Mouse (Mus musculus) midbrain, embryonic 16.5 days (tissue): ENCODE results near the gene Wdr24. TPM values are rescaled to one million over a fixed set of nuclear protein-coding genes. Genes with fewer than 3 reads are reported as not detected.
A peak's percentile ranks its signal among the peaks of the same experiment; 100 is the strongest.

ENCODE experiments used
- ATAC-seq: fragments of 200-750 bp; cut with Nextera tagmentation; 2 replicates; pipeline ENCODE4 v1.8.0; 2017; ENCODE audit warnings: moderate TSS enrichment
- H3K27ac ChIP-seq: fragments of 300-500 bp; sonication (generic); 2 replicates; pipeline ENCODE4 v1.5.1; 2014; ENCODE audit warnings: mild to moderate bottlenecking, low read length, mixed read lengths
- H3K27me3 ChIP-seq: fragments of 300-500 bp; sonication (generic); 2 replicates; pipeline ENCODE4 v1.6.1; 2014; ENCODE audit warnings: low read depth, low read length, mixed read lengths; ENCODE audit not compliant: control insufficient read depth, insufficient read depth
- H3K36me3 ChIP-seq: fragments of 300-500 bp; sonication (generic); 2 replicates; pipeline ENCODE4 v1.6.1; 2014; ENCODE audit warnings: mild to moderate bottlenecking, low read length, moderate library complexity, mixed read lengths; ENCODE audit not compliant: control insufficient read depth, insufficient read depth
- H3K4me1 ChIP-seq: fragments of 300-500 bp; sonication (generic); 2 replicates; pipeline ENCODE4 v1.6.1; 2014; ENCODE audit warnings: mild to moderate bottlenecking, low read length, mixed read lengths; ENCODE audit not compliant: control insufficient read depth, insufficient read depth
- H3K4me2 ChIP-seq: fragments of 300-500 bp; sonication (generic); 2 replicates; pipeline ENCODE4 v1.6.1; 2014; ENCODE audit warnings: mild to moderate bottlenecking, low read length, mixed read lengths
- H3K4me3 ChIP-seq: fragments of 300-500 bp; sonication (generic); 2 replicates; pipeline ENCODE4 v1.5.1; 2014; ENCODE audit warnings: low read depth, mild to moderate bottlenecking, low read length, moderate library complexity, mixed read lengths
- H3K9ac ChIP-seq: fragments of 300-500 bp; sonication (generic); 2 replicates; pipeline ENCODE4 v1.6.1; 2014; ENCODE audit warnings: low read depth, low read length, mixed read lengths
- H3K9me3 ChIP-seq: fragments of 300-500 bp; sonication (generic); replicated peaks from 2 replicates; pipeline ENCODE4 v1.6.1; 2014; ENCODE audit warnings: mild to moderate bottlenecking, low read length, mixed read lengths; ENCODE audit not compliant: control insufficient read depth, poor library complexity, severe bottlenecking
- WGBS: fragments of 180-500 bp; shearing (Covaris S2); extraction: QIAGEN DNeasy Blood & Tissue Kit; methylation state at CpG from one replicate; pipeline ENCODE4 v1.1.7; 2014; 5-methylcytosine and 5-hydroxymethylcytosine counted together
- polyA plus RNA-seq: library from polyadenylated mRNA; unstranded; fragments of >200 nt; fragmentation: Nextera tagmentation; extraction: Ambion mirVana; gene quantifications from 2 replicates; pipeline ENCODE4 v1.2.1, GENCODE M21; 2015

Gene Wdr24
- polyA plus RNA-seq, 1 experiment from 2014 or later, result 32.7 TPM

DNA sequence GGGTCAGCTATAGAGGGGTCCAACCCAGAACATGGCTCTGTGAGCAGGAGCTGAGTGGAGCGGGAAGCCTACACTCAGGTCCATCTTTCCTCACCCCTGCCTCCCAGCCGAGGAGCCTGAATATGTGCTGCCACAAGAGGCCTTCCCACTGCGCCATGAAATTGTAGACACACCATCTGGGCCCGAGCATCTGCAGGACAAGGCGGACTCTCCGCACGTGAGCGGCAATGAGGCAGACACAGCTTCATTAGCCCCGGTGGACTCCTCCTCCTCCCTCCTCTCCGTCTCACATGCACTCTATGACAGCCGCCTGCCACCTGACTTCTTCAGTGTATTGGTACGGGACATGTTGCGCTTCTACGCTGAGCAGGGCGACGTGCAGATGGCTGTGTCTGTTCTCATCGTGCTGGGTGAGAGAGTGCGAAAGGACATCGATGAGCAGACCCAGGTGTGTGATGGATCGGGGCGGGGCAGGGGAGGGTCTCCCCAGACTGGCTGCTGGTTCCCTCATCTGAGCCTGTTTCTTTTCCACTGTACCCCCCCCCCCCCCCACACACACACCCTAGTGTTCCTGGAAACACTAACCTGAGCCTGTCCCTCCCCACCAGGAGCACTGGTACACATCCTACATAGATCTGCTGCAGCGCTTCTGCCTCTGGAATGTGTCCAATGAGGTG is 4.3 kb downstream of the Wdr24 start:
- H3K36me3 ChIP-seq, result peaks cover 25% of the 10 kb centered on the region
- H3K4me3 ChIP-seq, result no peak overlapping the region
- H3K9ac ChIP-seq, result no peak overlapping the region
- no peak for ATAC-seq
- no peaks in the 10 kb centered on the region for H3K9me3 ChIP-seq
- whole genome bisulfite sequencing, result 92% methylated on average over 22 of the region's 22 CpGs
- H3K4me1 ChIP-seq, result peaks cover 56% of the 10 kb centered on the region
- peak overlapping the region; percentile 97 for H3K4me2 ChIP-seq
- H3K27ac ChIP-seq, result peak overlapping the region; percentile 91; the same call in 1 of the 2 replicates
- H3K27me3 ChIP-seq, result no peaks in the 10 kb centered on the region

DNA sequence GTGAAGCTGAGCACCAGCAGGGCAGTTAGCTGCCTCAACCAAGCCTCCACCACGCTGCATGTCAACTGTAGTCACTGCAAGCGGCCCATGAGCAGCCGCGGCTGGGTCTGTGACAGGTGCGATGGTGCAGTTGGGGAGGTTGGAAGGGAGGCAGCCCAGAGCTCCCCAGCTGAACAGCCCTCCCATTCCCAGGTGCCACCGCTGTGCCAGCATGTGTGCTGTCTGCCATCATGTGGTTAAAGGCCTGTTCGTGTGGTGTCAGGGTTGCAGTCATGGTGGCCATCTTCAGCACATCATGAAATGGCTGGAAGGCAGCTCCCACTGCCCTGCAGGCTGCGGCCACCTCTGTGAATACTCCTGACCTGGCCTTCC is 4.8 kb downstream of the Wdr24 start:
- WGBS, result 90% methylated on average over 8 of the region's 8 CpGs
- ATAC-seq, result no peak

DNA sequence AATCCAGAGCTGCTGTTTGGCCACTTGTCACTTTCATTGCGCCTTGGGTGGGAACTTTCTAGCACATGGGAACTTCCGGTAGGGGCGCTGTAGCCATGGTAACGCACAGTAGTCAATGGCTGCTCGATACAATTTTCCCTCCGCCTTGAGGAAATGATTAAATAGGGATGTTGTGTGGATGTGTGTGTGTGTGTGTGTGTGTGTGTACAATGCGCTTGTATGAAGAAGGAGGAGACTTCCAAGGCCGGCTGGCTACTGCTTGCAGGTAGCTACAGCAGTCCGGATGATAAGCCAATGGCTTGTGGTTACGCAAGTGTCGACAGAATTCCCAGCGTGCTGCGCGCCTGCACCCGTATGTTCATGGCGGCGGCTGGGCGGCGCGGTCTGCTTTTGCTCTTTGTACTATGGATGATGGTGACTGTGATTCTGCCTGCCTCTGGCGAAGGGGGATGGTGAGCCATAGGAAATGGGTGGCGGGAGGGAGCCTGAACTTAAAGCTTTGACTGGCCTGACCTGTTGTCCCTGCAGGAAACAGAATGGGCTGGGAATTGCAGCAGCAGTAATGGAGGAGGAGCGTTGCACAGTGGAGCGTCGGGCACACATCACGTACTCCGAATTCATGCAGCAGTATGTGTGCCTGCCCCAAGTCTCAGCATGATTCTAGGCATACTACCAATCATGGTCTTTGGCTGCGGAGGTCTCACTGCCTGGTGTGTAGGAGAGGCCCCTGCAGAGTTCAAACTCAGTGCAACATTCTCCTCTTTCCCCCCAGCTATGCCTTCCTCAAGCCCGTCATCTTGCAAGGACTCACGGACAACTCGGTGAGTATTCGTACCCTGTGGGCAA is 5.5 kb downstream of the Wdr24 start, which contains the start of gene Jmjd8:
Jmjd8 (plus strand) TSS at position 156 of the 846 bp plus-strand sequence.
- no peaks in the 10 kb centered on the region for H3K9me3 ChIP-seq
- ATAC-seq, result peak; percentile 61
- H3K4me3 ChIP-seq, result peak within 1 kb of the TSS; percentile 56
- H3K27me3 ChIP-seq, result no peaks in the 10 kb centered on the region
- H3K27ac ChIP-seq, result peak within 1 kb of the TSS; percentile 91
- peaks cover 25% of the 10 kb centered on the region for H3K36me3 ChIP-seq
- peak within 1 kb of the TSS; percentile 78 for H3K9ac ChIP-seq
- WGBS, result under 1% methylated on average over 32 of the region's 32 CpGs
- H3K4me2 ChIP-seq, result peak within 1 kb of the TSS; percentile 97
- H3K4me1 ChIP-seq, result peaks cover 58% of the 10 kb centered on the region

More for the DNA sequence above, 4.8 kb downstream of the Wdr24 start:
- Histone ChIP-seq H3K27me3 (no peaks in the 10 kb centered on the region), H3K27ac (peak overlapping the region; percentile 91), H3K9ac (peak overlapping the region; percentile 78), H3K36me3 (peaks cover 25% of the 10 kb centered on the region), H3K4me3 (peak overlapping the region; percentile 56), H3K4me1 (peaks cover 56% of the 10 kb centered on the region), H3K9me3 (no peaks in the 10 kb centered on the region), H3K4me2 (peak overlapping the region; percentile 97)

DNA sequence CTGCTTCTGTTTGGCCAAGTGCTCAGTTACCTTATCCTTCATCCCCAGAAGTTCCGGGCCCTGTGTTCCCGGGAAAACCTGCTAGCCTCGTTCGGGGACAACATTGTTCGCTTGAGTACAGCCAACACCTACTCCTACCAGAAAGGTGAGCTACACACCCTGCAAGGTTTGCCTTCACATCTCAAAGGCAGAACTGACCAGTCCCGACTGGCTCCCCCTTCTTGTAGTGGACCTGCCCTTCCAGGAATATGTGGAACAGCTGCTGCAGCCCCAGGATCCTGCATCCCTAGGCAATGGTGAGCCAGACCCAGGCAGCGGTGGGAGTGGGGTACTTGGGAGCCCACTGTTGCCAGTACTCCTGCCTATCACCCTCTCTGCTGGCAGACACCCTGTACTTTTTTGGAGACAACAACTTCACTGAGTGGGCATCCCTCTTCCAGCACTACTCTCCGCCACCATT is 6.2 kb downstream of the Wdr24 start:
- ATAC-seq, result no peak
- Histone ChIP-seq H3K4me2 (peak overlapping the region; percentile 97), H3K27ac (peak overlapping the region; percentile 91), H3K9me3 (no peaks in the 10 kb centered on the region), H3K27me3 (no peaks in the 10 kb centered on the region), H3K9ac (peak overlapping the region; percentile 78), H3K4me3 (peak overlapping the region; percentile 56), H3K4me1 (peaks cover 58% of the 10 kb centered on the region), H3K36me3 (peaks cover 25% of the 10 kb centered on the region)
- 41% methylated on average over 8 of the region's 8 CpGs for WGBS

DNA sequence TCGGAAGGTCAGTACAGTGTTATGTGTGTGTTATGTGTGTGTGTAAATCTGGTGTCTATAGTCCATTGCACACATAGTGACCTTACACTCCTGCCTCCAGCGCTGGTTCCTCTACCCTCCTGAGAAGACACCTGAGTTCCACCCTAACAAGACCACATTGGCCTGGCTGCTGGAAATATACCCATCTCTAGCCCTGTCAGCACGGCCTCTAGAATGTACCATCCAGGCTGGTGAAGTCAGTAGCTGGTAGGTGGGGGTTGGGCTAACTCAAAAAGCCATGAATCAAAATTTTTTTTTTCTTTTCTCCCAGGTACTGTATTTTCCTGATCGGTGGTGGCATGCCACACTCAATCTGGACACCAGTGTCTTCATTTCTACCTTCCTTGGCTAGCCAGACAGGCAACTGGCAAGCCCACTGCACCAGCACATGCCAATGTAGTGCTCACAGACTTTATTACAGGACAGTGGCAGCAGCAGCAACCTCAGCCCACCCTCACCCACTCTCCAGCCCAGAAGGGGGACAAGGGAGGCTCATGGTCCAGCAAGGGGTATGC is 6.8 kb downstream of the Wdr24 start:
- Histone ChIP-seq H3K9me3 (no peaks in the 10 kb centered on the region), H3K4me1 (peaks cover 58% of the 10 kb centered on the region), H3K9ac (no peak overlapping the region; the same call in 1 of the 2 replicates), H3K36me3 (peaks cover 25% of the 10 kb centered on the region), H3K4me3 (peak overlapping the region; percentile 56; the same call in 1 of the 2 replicates), H3K27ac (no peak overlapping the region; the same call in 1 of the 2 replicates), H3K4me2 (peak overlapping the region; percentile 97), H3K27me3 (no peaks in the 10 kb centered on the region)
- ATAC-seq, result no peak
- WGBS, result 88% methylated on average over 4 of the region's 4 CpGs

DNA sequence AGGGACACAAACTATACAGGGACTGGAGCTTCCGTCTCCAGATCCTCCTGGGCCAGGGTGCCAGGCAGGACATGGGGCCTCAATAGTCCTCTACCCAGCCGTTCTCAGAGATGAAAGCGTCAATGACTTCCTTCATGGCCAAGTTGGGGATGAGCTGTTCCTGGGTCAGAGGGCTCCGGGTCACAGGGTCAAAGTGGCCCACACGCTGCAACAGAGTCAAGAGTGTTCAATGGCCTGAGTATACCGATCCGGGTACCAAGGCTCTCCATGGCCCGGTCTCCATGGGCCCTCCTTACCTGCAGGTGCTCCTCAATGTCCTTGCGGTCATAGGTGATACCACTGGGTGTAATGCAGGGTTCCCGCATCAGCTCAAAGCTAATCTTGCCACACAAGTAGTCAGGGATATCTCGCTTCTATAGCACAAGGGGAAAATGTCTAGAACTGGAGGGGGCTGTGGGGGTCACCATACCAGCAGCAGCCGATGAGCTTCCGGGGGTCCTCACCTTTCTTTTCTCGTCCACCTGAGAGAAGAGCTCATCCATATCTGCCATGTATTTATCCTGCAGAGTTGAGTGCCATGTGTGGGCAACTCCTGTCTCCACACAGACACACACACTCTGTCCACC is 7.5 kb downstream of the Wdr24 start:
- Histone ChIP-seq H3K4me3 (no peak overlapping the region), H3K9ac (no peak overlapping the region; the same call in 1 of the 2 replicates), H3K27me3 (no peaks in the 10 kb centered on the region), H3K4me1 (peaks cover 62% of the 10 kb centered on the region), H3K36me3 (peaks cover 24% of the 10 kb centered on the region), H3K4me2 (peak overlapping the region; percentile 91; the same call in 1 of the 2 replicates), H3K9me3 (no peaks in the 10 kb centered on the region), H3K27ac (no peak overlapping the region; the same call in 1 of the 2 replicates)
- WGBS, result 86% methylated on average over 14 of the region's 14 CpGs
- no peak for ATAC-seq

DNA sequence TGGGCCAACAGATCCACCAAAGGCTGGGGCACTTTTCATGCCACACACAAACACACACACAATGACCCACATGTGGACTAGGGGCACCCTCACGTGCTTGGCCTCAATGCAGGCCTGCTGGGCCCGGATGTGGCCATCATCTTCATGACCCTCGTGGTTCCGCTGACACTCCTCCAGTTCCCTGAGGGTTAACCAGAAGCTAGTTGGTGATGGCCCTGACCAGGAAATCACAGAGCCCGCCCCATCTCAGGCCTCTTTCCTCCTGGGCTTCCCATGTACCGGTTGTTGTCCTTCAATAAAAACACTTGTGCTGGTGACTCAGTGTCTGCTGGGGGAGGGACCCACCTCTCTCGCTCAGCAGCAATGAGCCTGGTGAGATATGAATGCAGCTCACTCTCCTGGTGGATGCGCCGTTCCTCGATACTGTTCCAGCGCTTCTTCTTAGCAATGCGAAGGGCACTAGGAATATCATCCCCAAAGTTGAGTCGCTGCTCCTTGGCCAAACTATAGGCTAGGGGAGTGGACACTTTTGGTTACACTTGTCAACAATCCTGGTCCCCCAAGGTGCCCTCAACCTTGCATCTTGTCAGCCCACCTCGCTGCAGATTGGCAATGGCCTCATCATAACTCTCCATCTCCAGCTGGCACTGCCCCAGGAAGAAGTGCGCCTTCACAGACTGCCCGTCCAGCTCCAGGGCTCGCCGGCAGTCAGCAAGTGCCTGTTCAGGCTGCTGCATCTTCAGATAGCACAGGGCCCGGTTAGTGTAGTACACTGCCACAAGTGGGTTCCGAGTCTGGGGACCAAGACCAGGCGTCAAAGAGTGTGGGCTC is 8.2 kb downstream of the Wdr24 start:
- H3K27me3 ChIP-seq, result no peaks in the 10 kb centered on the region
- H3K4me3 ChIP-seq, result peak overlapping the region; percentile 78
- H3K9me3 ChIP-seq, result no peaks in the 10 kb centered on the region
- peak overlapping the region; percentile 91 for H3K4me2 ChIP-seq
- peaks cover 66% of the 10 kb centered on the region for H3K4me1 ChIP-seq
- peak overlapping the region; percentile 97 for H3K27ac ChIP-seq
- 61% methylated on average over 21 of the region's 21 CpGs for WGBS
- peak overlapping the region; percentile 84 for H3K9ac ChIP-seq
- H3K36me3 ChIP-seq, result peaks cover 18% of the 10 kb centered on the region
- ATAC-seq, result no peak
